Mouse (Mus musculus): ENCODE data around the gene Thsd4. TPM values are rescaled to one million over a fixed set of nuclear protein-coding genes. Genes with fewer than 3 reads are reported as not detected.
A peak's percentile ranks its signal among the peaks of the same experiment; 100 is the strongest.
"Not testable (repeated sequence)": the region's sequence is repeated elsewhere in the genome, so short reads cannot be mapped to it uniquely, and the experiment has no call there.

Gene Thsd4
- polyA plus RNA-seq, 1 experiment from 2014 or later: 9.3 TPM

GRCm38 (mm10) chr9:59989864-59990263 is 532.0 kb downstream of the Thsd4 start:
- Histone ChIP-seq H3K27ac (no peak overlapping the region), H3K36me3 (no peaks in the 10 kb centered on the region), H3K4me2 (replicated peaks) (no peak overlapping the region), H3K9me3 (replicated peaks) (no peaks in the 10 kb centered on the region), H3K9ac (no peak overlapping the region), H3K4me3 (no peak overlapping the region), H3K4me1 (no peaks in the 10 kb centered on the region), H3K27me3 (no peaks in the 10 kb centered on the region)
- WGBS: 0% methylated on average over 1 of the region's 1 CpGs
- no peak for ATAC-seq (ENCODE audit: low FRiP score)

- Histone ChIP-seq H3K9ac (no peak overlapping the region), H3K36me3 (no peaks in the 10 kb centered on the region), H3K4me2 (replicated peaks) (no peak overlapping the region), H3K27me3 (no peaks in the 10 kb centered on the region), H3K9me3 (replicated peaks) (no peaks in the 10 kb centered on the region), H3K4me1 (no peaks in the 10 kb centered on the region), H3K27ac (no peak overlapping the region), H3K4me3 (no peak overlapping the region)
- WGBS: 73% methylated on average over 3 of the region's 3 CpGs
- no peak for ATAC-seq (ENCODE audit: low FRiP score)
Measured at GRCm38 (mm10) chr9:59985900-59986572, 535.8 kb downstream of the Thsd4 start.

- no peaks in the 10 kb centered on the region for H3K9me3 ChIP-seq (replicated peaks)
- no peak overlapping the region for H3K4me2 ChIP-seq (replicated peaks)
- ATAC-seq (ENCODE audit: low FRiP score): no peak
- H3K36me3 ChIP-seq: no peaks in the 10 kb centered on the region
- no peaks in the 10 kb centered on the region for H3K4me1 ChIP-seq
- no peak overlapping the region for H3K4me3 ChIP-seq
- 68% methylated on average over 2 of the region's 2 CpGs for WGBS
- H3K27ac ChIP-seq: no peak overlapping the region
- H3K27me3 ChIP-seq: no peaks in the 10 kb centered on the region
- H3K9ac ChIP-seq: no peak overlapping the region
Measured at GRCm38 (mm10) chr9:59981116-59981515, 540.7 kb downstream of the Thsd4 start.

- Histone ChIP-seq H3K27me3 (no peaks in the 10 kb centered on the region), H3K9ac (no peak overlapping the region; the same call in 1 of the 2 replicates), H3K4me1 (no peaks in the 10 kb centered on the region), H3K4me2 (replicated peaks) (no peak overlapping the region), H3K4me3 (no peak overlapping the region), H3K9me3 (replicated peaks) (no peaks in the 10 kb centered on the region), H3K36me3 (no peaks in the 10 kb centered on the region), H3K27ac (no peak overlapping the region)
- no peak for ATAC-seq (ENCODE audit: low FRiP score)
- 77% methylated on average over 4 of the region's 4 CpGs for WGBS
Measured at GRCm38 (mm10) chr9:59971263-59971662, 550.6 kb downstream of the Thsd4 start.

DNA sequence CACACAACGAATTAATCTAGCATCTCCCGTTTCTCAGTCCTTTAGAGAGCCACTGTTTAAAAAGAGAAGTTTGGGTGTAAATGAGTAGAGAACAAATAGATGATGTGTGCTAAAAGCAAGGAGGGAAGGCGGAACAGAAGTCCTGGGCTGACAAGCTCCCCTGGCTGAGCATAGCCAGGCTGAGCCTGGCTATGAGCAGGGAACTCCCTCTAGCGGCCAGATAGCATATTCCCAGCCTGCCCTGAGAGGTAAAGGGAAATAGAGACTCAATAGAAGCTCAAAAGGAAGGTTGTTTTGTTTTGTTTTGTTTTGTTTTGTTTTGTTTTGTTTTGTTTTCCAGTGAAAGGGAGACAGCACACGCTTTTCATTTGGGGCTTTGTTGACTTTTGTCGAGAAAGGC is 552.5 kb downstream of the Thsd4 start:
- Histone ChIP-seq H3K4me2 (replicated peaks) (no peak overlapping the region), H3K9ac (no peak overlapping the region), H3K9me3 (replicated peaks) (no peaks in the 10 kb centered on the region), H3K4me1 (peaks cover 3% of the 10 kb centered on the region; the same call in 1 of the 2 replicates), H3K27me3 (no peaks in the 10 kb centered on the region), H3K27ac (no peak overlapping the region), H3K4me3 (no peak overlapping the region), H3K36me3 (no peaks in the 10 kb centered on the region)
- no peak for ATAC-seq (ENCODE audit: low FRiP score)
- 32% methylated on average over 6 of the region's 6 CpGs for WGBS

GRCm38 (mm10) chr9:59965046-59965445 is 556.8 kb downstream of the Thsd4 start:
- WGBS: 82% methylated on average over 10 of the region's 10 CpGs
- H3K4me1 ChIP-seq: peaks cover 8% of the 10 kb centered on the region; the same call in 1 of the 2 replicates
- H3K9me3 ChIP-seq (replicated peaks): no peaks in the 10 kb centered on the region
- H3K9ac ChIP-seq: no peak overlapping the region
- H3K36me3 ChIP-seq: no peaks in the 10 kb centered on the region
- H3K27ac ChIP-seq: no peak overlapping the region
- H3K4me3 ChIP-seq: no peak overlapping the region
- no peak for ATAC-seq (ENCODE audit: low FRiP score)
- H3K27me3 ChIP-seq: no peaks in the 10 kb centered on the region
- no peak overlapping the region for H3K4me2 ChIP-seq (replicated peaks)

DNA sequence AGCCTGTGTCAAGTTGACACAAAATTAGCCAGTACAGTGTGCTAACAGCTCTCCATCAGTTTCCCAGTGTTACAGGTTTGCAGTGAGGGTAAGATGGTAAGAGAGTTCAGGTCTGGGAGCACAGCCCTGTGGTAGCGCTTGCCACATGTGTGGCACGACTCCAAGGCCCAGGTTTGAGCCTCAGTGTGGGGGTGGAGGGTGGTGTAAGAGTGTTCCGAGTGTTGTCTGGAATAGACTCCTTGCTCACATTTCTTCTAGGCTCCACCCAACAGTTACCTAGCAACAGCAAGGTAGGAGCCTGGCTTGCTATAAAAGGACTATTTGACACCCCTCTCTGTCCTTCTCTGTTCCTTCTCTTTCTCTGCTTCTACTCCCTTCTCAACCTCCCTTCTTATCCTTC is 557.5 kb downstream of the Thsd4 start:
- WGBS: 53% methylated on average over 3 of the region's 3 CpGs
- Histone ChIP-seq H3K9ac (no peak overlapping the region), H3K4me3 (no peak overlapping the region), H3K4me1 (peaks cover 8% of the 10 kb centered on the region; the same call in 1 of the 2 replicates), H3K27ac (no peak overlapping the region), H3K4me2 (replicated peaks) (no peak overlapping the region), H3K9me3 (replicated peaks) (no peaks in the 10 kb centered on the region), H3K27me3 (no peaks in the 10 kb centered on the region), H3K36me3 (no peaks in the 10 kb centered on the region)
- ATAC-seq (ENCODE audit: low FRiP score): no peak

GRCm38 (mm10) chr9:59961201-59961955 is 560.5 kb downstream of the Thsd4 start:
- no peak overlapping the region for H3K4me3 ChIP-seq
- H3K9ac ChIP-seq: no peak overlapping the region
- 64% methylated on average over 14 of the region's 14 CpGs for WGBS
- no peak overlapping the region for H3K4me2 ChIP-seq (replicated peaks)
- H3K36me3 ChIP-seq: no peaks in the 10 kb centered on the region
- H3K27me3 ChIP-seq: no peaks in the 10 kb centered on the region
- H3K4me1 ChIP-seq: peaks cover 8% of the 10 kb centered on the region; the same call in 1 of the 2 replicates
- no peak for ATAC-seq (ENCODE audit: low FRiP score)
- H3K9me3 ChIP-seq (replicated peaks): no peaks in the 10 kb centered on the region
- no peak overlapping the region for H3K27ac ChIP-seq

- Histone ChIP-seq H3K9ac (no peak within 1 kb of the TSS), H3K4me1 (peaks cover 8% of the 10 kb centered on the region; the same call in 1 of the 2 replicates), H3K4me2 (replicated peaks) (no peak within 1 kb of the TSS), H3K36me3 (no peaks in the 10 kb centered on the region), H3K9me3 (replicated peaks) (no peaks in the 10 kb centered on the region), H3K27ac (no peak within 1 kb of the TSS), H3K27me3 (no peaks in the 10 kb centered on the region), H3K4me3 (no peak within 1 kb of the TSS)
- 87% methylated on average over 10 of the region's 10 CpGs for WGBS
- no peak for ATAC-seq (ENCODE audit: low FRiP score)
Measured at GRCm38 (mm10) chr9:59960559-59960958, 561.3 kb downstream of the Thsd4 start, which contains the start of gene Nr2e3. TSS of gene Nr2e3 (minus strand) at chr9:59960659.

DNA sequence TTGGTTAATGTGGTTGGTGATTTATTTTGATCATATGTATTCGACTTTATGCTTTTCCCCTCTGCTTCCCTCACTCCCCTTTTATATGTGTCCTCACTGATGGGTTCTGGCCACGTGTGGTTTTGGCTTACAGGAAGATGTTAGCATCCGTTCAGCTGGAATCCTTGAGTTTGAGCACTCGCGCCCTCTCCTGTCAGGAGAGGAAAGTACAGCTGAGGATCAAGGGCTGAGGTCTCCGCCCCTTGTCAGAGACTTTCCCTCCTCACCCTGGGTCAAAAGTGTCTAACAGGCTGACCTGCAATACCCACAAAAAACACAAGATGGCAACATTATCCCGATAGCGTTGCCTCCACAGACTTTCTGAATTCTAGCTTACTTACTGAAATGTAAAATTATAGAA is 562.6 kb downstream of the Thsd4 start:
- H3K4me1 ChIP-seq: peaks cover 4% of the 10 kb centered on the region; the same call in 1 of the 2 replicates
- 0 out of 2 replicates have a peak, but pooled peaks have one; percentile 32 for ATAC-seq (ENCODE audit: low FRiP score)
- H3K27ac ChIP-seq: no peak overlapping the region
- H3K36me3 ChIP-seq: no peaks in the 10 kb centered on the region
- 4% methylated on average over 8 of the region's 8 CpGs for WGBS
- no peak overlapping the region for H3K4me3 ChIP-seq
- H3K27me3 ChIP-seq: no peaks in the 10 kb centered on the region
- H3K4me2 ChIP-seq (replicated peaks): no peak overlapping the region
- H3K9me3 ChIP-seq (replicated peaks): no peaks in the 10 kb centered on the region
- no peak overlapping the region for H3K9ac ChIP-seq

GRCm38 (mm10) chr9:59958115-59958514 is 563.7 kb downstream of the Thsd4 start:
- not testable (repeated sequence) for H3K4me2 ChIP-seq (replicated peaks); H3K9ac ChIP-seq; H3K36me3 ChIP-seq; H3K4me1 ChIP-seq; H3K27me3 ChIP-seq; H3K4me3 ChIP-seq; H3K9me3 ChIP-seq (replicated peaks); H3K27ac ChIP-seq; ATAC-seq (ENCODE audit: low FRiP score)
- 55% methylated on average over 1 of the region's 1 CpGs for WGBS

GRCm38 (mm10) chr9:59956496-59956895 is 565.4 kb downstream of the Thsd4 start:
- ATAC-seq (ENCODE audit: low FRiP score): no peak
- no peak overlapping the region for H3K4me2 ChIP-seq (replicated peaks)
- H3K27ac ChIP-seq: no peak overlapping the region
- no peak overlapping the region for H3K4me3 ChIP-seq
- no peaks in the 10 kb centered on the region for H3K9me3 ChIP-seq (replicated peaks)
- H3K36me3 ChIP-seq: no peaks in the 10 kb centered on the region
- H3K27me3 ChIP-seq: no peaks in the 10 kb centered on the region
- peaks cover 8% of the 10 kb centered on the region; the same call in 1 of the 2 replicates for H3K4me1 ChIP-seq
- 35% methylated on average over 6 of the region's 6 CpGs for WGBS
- no peak overlapping the region for H3K9ac ChIP-seq
